Mouse (Mus musculus): Measurements from ENCODE around the gene Tmcc3. TPM values are rescaled to one million over a fixed set of nuclear protein-coding genes. Genes with fewer than 3 reads are reported as not detected.
"Not testable (repeated sequence)": the region's sequence is repeated elsewhere in the genome, so short reads cannot be mapped to it uniquely, and the experiment has no call there.

Tmcc3 gene
- total RNA-seq, 2 experiments from 2014 or later, result 0.58 to 3.1 TPM

GRCm38 (mm10) chr10:94566222-94566868, 254.6 kb downstream of the Tmcc3 start:
- no peak for ATAC-seq (replicated peaks; ENCODE audit: poor library complexity, severe bottlenecking)

GRCm38 (mm10) chr10:94567251-94567650, 255.5 kb downstream of the Tmcc3 start:
- ATAC-seq (replicated peaks; ENCODE audit: poor library complexity, severe bottlenecking), result no peak

GRCm38 (mm10) chr10:94567915-94568314, 256.2 kb downstream of the Tmcc3 start:
- ATAC-seq (replicated peaks; ENCODE audit: poor library complexity, severe bottlenecking), result no peak

GRCm38 (mm10) chr10:94568867-94569266, 257.1 kb downstream of the Tmcc3 start:
- no peak for ATAC-seq (replicated peaks; ENCODE audit: poor library complexity, severe bottlenecking)

GRCm38 (mm10) chr10:94569731-94570130, 258.0 kb downstream of the Tmcc3 start:
- no peak for ATAC-seq (replicated peaks; ENCODE audit: poor library complexity, severe bottlenecking)

GRCm38 (mm10) chr10:94571927-94572620, 260.3 kb downstream of the Tmcc3 start:
- ATAC-seq (replicated peaks; ENCODE audit: poor library complexity, severe bottlenecking), result peak; percentile 66

- ATAC-seq (replicated peaks; ENCODE audit: poor library complexity, severe bottlenecking), result no peak
These were observed 261.0 kb downstream of the Tmcc3 start for GRCm38 (mm10) chr10:94572772-94573171.

- no peak for ATAC-seq (replicated peaks; ENCODE audit: poor library complexity, severe bottlenecking)
These were observed 262.9 kb downstream of the Tmcc3 start for GRCm38 (mm10) chr10:94574451-94575333.

- ATAC-seq (replicated peaks; ENCODE audit: poor library complexity, severe bottlenecking), result peak; percentile 88
These were observed 264.2 kb downstream of the Tmcc3 start for GRCm38 (mm10) chr10:94575958-94576357.

- no peak for ATAC-seq (replicated peaks; ENCODE audit: poor library complexity, severe bottlenecking)
These were observed 267.1 kb downstream of the Tmcc3 start for GRCm38 (mm10) chr10:94578870-94579269.

- ATAC-seq (replicated peaks; ENCODE audit: poor library complexity, severe bottlenecking), result no peak
These were observed 269.6 kb downstream of the Tmcc3 start for GRCm38 (mm10) chr10:94581384-94581783.

- no peak for ATAC-seq (replicated peaks; ENCODE audit: poor library complexity, severe bottlenecking)
These were observed 272.0 kb downstream of the Tmcc3 start for GRCm38 (mm10) chr10:94583714-94584113.

GRCm38 (mm10) chr10:94584851-94585359, 273.2 kb downstream of the Tmcc3 start:
- no peak for ATAC-seq (replicated peaks; ENCODE audit: poor library complexity, severe bottlenecking)

- ATAC-seq (replicated peaks; ENCODE audit: poor library complexity, severe bottlenecking), result no peak
These were observed 274.1 kb downstream of the Tmcc3 start for GRCm38 (mm10) chr10:94585819-94586218.

GRCm38 (mm10) chr10:94588976-94589375, 277.2 kb downstream of the Tmcc3 start:
- ATAC-seq (replicated peaks; ENCODE audit: poor library complexity, severe bottlenecking), result no peak

- ATAC-seq (replicated peaks; ENCODE audit: poor library complexity, severe bottlenecking), result no peak
These were observed 284.0 kb downstream of the Tmcc3 start for GRCm38 (mm10) chr10:94595705-94596104.

GRCm38 (mm10) chr10:94599846-94600245, 288.1 kb downstream of the Tmcc3 start:
- ATAC-seq (replicated peaks; ENCODE audit: poor library complexity, severe bottlenecking), result not testable (repeated sequence)

- ATAC-seq (replicated peaks; ENCODE audit: poor library complexity, severe bottlenecking), result peak; percentile 77
These were observed 289.3 kb downstream of the Tmcc3 start for GRCm38 (mm10) chr10:94601034-94601433.

GRCm38 (mm10) chr10:94605491-94605890, 293.7 kb downstream of the Tmcc3 start:
- peak; percentile 82 for ATAC-seq (replicated peaks; ENCODE audit: poor library complexity, severe bottlenecking)

GRCm38 (mm10) chr10:94609309-94609777, 297.6 kb downstream of the Tmcc3 start:
- ATAC-seq (replicated peaks; ENCODE audit: poor library complexity, severe bottlenecking), result peak; percentile 81

All from granulocyte monocyte progenitor cell, adult 5-6 weeks (primary cell).